18 mouse cellular contexts compared by ENCODE assay signal in the genomic region with DNA sequence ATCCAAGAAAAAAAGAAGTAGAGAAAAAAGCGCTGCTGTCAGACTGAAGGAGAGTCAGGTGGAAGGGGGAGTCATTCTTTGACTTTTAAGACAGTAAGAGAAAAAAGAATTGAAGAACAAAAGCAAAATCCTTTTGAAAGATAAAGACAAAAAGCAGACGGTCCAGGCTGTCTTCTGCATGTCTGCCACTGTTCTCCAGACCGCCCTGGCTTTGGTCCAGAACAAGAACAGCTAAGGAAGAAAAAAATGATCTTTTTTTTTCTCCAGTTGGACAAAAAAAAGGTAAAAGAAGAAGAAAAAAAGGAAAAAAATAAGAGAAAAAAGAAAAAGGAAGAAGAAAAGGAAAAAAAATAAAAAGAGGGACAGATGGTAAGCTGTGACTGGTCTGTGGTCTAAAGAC.
A peak's percentile ranks its signal among the peaks of the same experiment; 100 is the strongest.
DNase-seq lines count a peak whose midpoint lies in the region; ATAC-seq lines count a peak whose summit lies in the region.
"Had no signal": no experiment of that assay in that cellular context is flagged by ENCODE, and none has a peak within 500 bp of the region (broad histone marks: within the 10 kb centered on the region; RNA-seq: fewer than 3 reads in every experiment).

No protein-coding gene starts in this region.

- intact Hi-C loops in left cerebral cortex, postnatal 4 days (cut with DNase I), result no loop called here
- intact Hi-C loops in left cerebral cortex, postnatal 25 days (cut with DNase I), result no loop called here

- peak; percentile 39 to 44 for DNase-seq in cerebellum, postnatal 14 days
- DNase-seq in cerebellum, adult 18-20 months, result no peak
- peak; percentile 17 for DNase-seq in left cerebral cortex, postnatal 4 days
- no peak for DNase-seq in left cerebral cortex, postnatal 25 days (ENCODE audit: low spot score in 2 of 2)
- peak; percentile 7 for DNase-seq in NIH3T3 (ENCODE audit: low read depth)
- DNase-seq in brain, adult 2 months (ENCODE audit: low read depth, low spot score), result peak; percentile 17
- DNase-seq: adrenal gland, adult 8-10 months; adrenal gland, postnatal 14 days; adrenal gland, postnatal 36 days; cerebellum, adult 11-12 months; cerebellum, adult 8-10 months; cerebellum, adult 9-11 months; embryo, embryonic 11 days had no signal

- no peak for ATAC-seq in megakaryocyte progenitor cell, adult 5-6 weeks (replicated peaks; ENCODE audit: poor library complexity)
- ATAC-seq: activated CD4-positive, CD25-positive, alpha-beta regulatory T cell, adult 4 months; forebrain, embryonic 14.5 days; forebrain, embryonic 16.5 days; Patski had no signal

Comparison
In these comparisons a context has a peak if more than half of its experiments do, and no peak if none do; other contexts are left out.
1. DNase-seq: peak in cerebellum, postnatal 14 days (2 of 2), left cerebral cortex, postnatal 4 days (single experiment), NIH3T3 (single experiment) and brain, adult 2 months (single experiment); none in cerebellum, adult 18-20 months (0 of 2) and left cerebral cortex, postnatal 25 days (0 of 2).